Mouse (Mus musculus): ENCODE results near the gene Nxpe2. TPM values are rescaled to one million over a fixed set of nuclear protein-coding genes. Genes with fewer than 3 reads are reported as not detected.
"Not testable (repeated sequence)": the region's sequence is repeated elsewhere in the genome, so short reads cannot be mapped to it uniquely, and the experiment has no call there.

Nxpe2 gene
- polyA plus RNA-seq, 1 experiment = not detected

DNA sequence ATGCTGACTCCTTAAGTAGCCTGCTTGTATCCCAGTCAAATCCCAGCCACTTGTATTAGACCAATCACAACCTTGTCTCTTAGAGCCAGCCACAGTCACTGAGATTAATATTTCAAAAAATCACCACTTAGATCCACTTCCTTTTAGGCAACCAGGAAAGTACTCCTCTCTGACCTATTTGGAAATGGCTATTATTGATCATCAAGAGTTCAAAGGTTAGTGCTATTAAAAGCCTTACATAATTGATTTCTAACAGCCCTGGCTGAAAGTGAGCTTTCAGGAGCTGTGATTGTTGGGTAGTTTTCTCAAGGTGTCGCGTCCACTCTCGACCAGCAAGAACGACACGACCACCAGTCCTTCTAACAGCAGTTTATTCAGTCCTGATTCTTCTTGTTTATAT lies 42.0 kb downstream of the Nxpe2 start:
- TF ChIP-seq POLR2A (IDR thresholded peaks at IDR 0.05; ENCODE audit: low read depth, low read length) (no peak), CTCF (IDR thresholded peaks at IDR 0.05; ENCODE audit: borderline replicate concordance, insufficient read depth, low read length) (no peak)
- Histone ChIP-seq H3K4me3 (ENCODE audit: insufficient read depth, low read length) (no peak overlapping the region), H3K27ac (ENCODE audit: insufficient read depth, low read length) (no peak overlapping the region), H3K4me1 (ENCODE audit: control insufficient read depth, insufficient read depth, low read length) (no peaks in the 10 kb centered on the region)

DNA sequence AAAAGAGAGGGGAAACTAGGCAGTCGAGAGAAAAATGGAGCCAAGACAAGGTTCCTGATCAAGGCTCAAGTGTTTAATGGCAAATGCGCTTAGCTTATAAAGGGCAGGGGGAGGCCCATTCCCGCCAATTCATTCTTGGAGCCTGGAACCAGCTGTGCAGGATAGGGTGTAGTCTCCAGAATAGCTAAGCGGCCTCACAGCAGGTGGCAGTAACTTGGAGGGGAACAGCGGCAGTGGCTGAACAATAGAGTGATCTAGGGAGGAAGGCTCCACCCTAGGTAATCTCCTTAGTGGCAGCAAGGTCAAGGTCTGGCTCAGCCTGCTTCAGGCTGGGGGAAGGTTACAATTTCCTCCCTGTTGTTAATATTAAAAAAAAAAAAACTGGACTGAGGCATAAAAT lies 49.7 kb downstream of the Nxpe2 start:
- H3K4me3 ChIP-seq (ENCODE audit: insufficient read depth, low read length); H3K4me1 ChIP-seq (ENCODE audit: control insufficient read depth, insufficient read depth, low read length); H3K27ac ChIP-seq (ENCODE audit: insufficient read depth, low read length): not testable (repeated sequence)

DNA sequence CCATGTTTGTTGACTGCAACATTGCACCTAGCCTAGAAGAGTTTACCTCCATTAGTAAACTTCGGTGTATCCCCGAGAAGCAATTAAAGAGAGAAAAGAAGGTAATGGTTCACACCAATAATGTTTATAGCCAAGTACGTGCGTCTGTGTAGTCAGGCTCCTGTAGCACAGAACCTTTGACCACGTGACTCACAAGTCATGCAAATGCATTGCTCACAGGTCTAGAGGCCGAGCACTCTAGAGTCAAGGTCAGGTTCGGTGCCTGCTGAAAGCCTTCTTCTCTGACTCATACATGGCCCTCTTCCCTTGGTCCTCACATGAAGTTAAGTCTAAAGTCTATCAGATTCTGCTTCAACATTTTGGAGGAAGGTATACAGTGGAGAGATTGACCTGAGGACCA lies 54.3 kb downstream of the Nxpe2 start:
- Histone ChIP-seq H3K27ac (ENCODE audit: insufficient read depth, low read length) (no peak overlapping the region), H3K4me3 (ENCODE audit: insufficient read depth, low read length) (no peak overlapping the region), H3K4me1 (ENCODE audit: control insufficient read depth, insufficient read depth, low read length) (no peaks in the 10 kb centered on the region)
- TF ChIP-seq CTCF (IDR thresholded peaks at IDR 0.05; ENCODE audit: borderline replicate concordance, insufficient read depth, low read length) = no peak
- no peak for TF ChIP-seq POLR2A (IDR thresholded peaks at IDR 0.05; ENCODE audit: low read depth, low read length)

DNA sequence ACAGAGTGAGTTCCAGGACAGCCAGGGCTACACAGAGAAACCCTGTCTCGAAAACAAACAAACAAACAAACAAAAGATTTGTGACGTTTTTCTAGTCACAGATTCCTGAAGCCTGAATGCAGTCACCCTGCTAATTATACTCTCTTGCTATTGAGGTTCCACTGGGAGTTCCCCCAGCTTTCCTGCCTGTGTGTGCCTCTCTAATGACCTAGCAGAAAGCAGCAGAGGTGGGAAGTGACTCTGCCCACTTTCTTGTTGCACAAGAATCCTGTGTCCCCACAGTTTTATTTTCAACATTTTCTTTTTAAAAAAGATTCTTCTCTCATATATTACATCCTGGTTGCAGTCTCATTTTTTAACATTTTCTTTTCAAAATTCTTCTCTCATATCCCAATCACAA lies 58.5 kb downstream of the Nxpe2 start:
- no peak overlapping the region for H3K27ac ChIP-seq (ENCODE audit: insufficient read depth, low read length)
- H3K4me1 ChIP-seq (ENCODE audit: control insufficient read depth, insufficient read depth, low read length) = peaks cover 6% of the 10 kb centered on the region
- TF ChIP-seq CTCF (IDR thresholded peaks at IDR 0.05; ENCODE audit: borderline replicate concordance, insufficient read depth, low read length) (no peak), POLR2A (IDR thresholded peaks at IDR 0.05; ENCODE audit: low read depth, low read length) (no peak)
- no peak overlapping the region for H3K4me3 ChIP-seq (ENCODE audit: insufficient read depth, low read length)

DNA sequence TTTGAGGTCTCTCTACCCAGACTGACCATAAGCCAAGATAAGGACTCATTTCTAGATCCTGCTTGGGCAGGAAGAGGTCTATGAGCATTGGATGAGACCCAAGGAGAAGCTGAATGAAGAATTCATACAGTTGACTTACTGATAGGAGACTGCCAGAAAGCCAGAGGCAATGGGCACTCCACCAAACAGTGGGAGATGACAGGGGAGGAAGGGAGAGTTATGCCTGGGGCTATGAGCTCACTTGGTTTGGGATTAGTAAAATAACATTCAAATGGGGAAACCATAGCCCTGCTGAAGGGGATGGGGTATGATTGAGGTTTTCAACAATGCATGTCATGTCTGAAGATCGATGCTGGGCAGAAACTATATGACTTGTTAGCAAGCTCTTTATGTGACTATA lies 63.0 kb downstream of the Nxpe2 start:
- H3K4me1 ChIP-seq (ENCODE audit: control insufficient read depth, insufficient read depth, low read length) = peaks cover 6% of the 10 kb centered on the region
- no peak for TF ChIP-seq CTCF (IDR thresholded peaks at IDR 0.05; ENCODE audit: borderline replicate concordance, insufficient read depth, low read length)
- no peak for TF ChIP-seq POLR2A (IDR thresholded peaks at IDR 0.05; ENCODE audit: low read depth, low read length)
- H3K4me3 ChIP-seq (ENCODE audit: insufficient read depth, low read length) = no peak overlapping the region
- peak overlapping the region; percentile 43; the same call in 1 of the 2 replicates for H3K27ac ChIP-seq (ENCODE audit: insufficient read depth, low read length)

DNA sequence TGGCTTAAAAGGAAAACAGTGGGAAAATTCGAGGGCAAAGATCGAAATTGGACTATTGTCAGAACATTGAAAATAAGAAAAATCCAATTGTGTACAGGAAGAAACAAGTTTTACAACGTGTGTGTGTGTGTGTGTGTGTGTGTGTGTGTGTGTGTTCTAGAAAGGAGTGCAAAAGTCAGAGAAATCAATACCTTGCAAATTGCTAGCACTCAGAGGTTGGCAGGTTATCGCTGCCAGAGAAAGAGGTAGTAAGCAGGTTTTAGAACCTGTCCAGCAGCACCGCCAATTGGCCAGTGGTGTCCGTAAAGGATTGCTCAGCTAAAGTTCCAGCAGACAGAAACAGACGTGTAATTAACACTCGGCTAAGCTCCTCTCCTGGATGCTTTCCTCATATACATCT lies 69.0 kb downstream of the Nxpe2 start:
- Histone ChIP-seq H3K4me1 (ENCODE audit: control insufficient read depth, insufficient read depth, low read length) (no peaks in the 10 kb centered on the region), H3K27ac (ENCODE audit: insufficient read depth, low read length) (no peak overlapping the region), H3K4me3 (ENCODE audit: insufficient read depth, low read length) (no peak overlapping the region)
- TF ChIP-seq CTCF (IDR thresholded peaks at IDR 0.05; ENCODE audit: borderline replicate concordance, insufficient read depth, low read length) (no peak), POLR2A (IDR thresholded peaks at IDR 0.05; ENCODE audit: low read depth, low read length) (no peak)

DNA sequence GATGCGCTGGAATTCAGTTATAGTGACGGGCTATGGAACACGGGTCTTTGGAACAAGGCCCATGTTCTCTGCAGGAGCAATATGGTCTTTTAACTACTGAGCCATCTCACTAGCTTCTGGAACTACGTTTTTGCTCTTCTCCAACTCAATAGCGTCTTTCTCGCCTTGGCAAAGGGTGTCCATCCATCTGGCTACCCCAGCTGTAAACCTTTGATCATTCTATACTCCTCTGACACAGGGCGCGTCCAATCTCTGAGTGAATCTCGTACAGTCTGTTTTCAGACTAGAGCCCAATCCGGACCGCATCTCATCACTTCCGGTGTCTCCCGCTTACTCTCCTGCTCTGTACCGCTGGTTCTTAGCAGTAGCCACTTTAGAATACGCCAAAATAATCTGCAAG lies 76.4 kb downstream of the Nxpe2 start:
- H3K27ac ChIP-seq (ENCODE audit: insufficient read depth, low read length) = no peak overlapping the region
- H3K4me3 ChIP-seq (ENCODE audit: insufficient read depth, low read length) = no peak overlapping the region
- no peaks in the 10 kb centered on the region for H3K4me1 ChIP-seq (ENCODE audit: control insufficient read depth, insufficient read depth, low read length)
- no peak for TF ChIP-seq CTCF (IDR thresholded peaks at IDR 0.05; ENCODE audit: borderline replicate concordance, insufficient read depth, low read length)
- no peak for TF ChIP-seq POLR2A (IDR thresholded peaks at IDR 0.05; ENCODE audit: low read depth, low read length)

Other genes starting within 250 kb of the Nxpe2 start
- gene Nxpe4, start 191.4 kb downstream of the Nxpe2 start, polyA plus RNA-seq (2011; ENCODE audit: insufficient read length, low read depth, missing spikeins) = 5.0 and 5.8 TPM in 2 replicates
- 239 and 250 TPM in 2 replicates for gene Rexo2, start 127.2 kb upstream of the Nxpe2 start, polyA plus RNA-seq (2011; ENCODE audit: insufficient read length, low read depth, missing spikeins)
- gene Rbm7, start 141.8 kb upstream of the Nxpe2 start, polyA plus RNA-seq (2011; ENCODE audit: insufficient read length, low read depth, missing spikeins) = 65.5 and 68.6 TPM in 2 replicates
- 5.8 and 7.8 TPM in 2 replicates for gene Gm5617, start 142.0 kb upstream of the Nxpe2 start, polyA plus RNA-seq (2011; ENCODE audit: insufficient read length, low read depth, missing spikeins)